Mouse (Mus musculus) splenic B cell, adult 2 months (primary cell): ENCODE results near the gene Art1.

ENCODE experiments used
- DNase-seq: peaks from one replicate; pipeline ENCODE4 v3.0.0-alpha.2; 2011; ENCODE audit warnings: low read depth, low spot score
- H3K27me3 ChIP-seq: 2 replicates; pipeline ENCODE4 v1.6.1; 2012; ENCODE audit warnings: mild to moderate bottlenecking, low read length, moderate library complexity, mixed read lengths; ENCODE audit not compliant: control insufficient read depth, poor library complexity, insufficient read depth, severe bottlenecking
- H3K36me3 ChIP-seq: 2 replicates; pipeline ENCODE4 v1.6.1; 2012; ENCODE audit warnings: mild to moderate bottlenecking, low read length, moderate library complexity, mixed read lengths; ENCODE audit not compliant: control insufficient read depth, poor library complexity, insufficient read depth, severe bottlenecking

Gene Art1

GRCm38 (mm10) chr7:102132395-102132794 is 30.9 kb downstream of the Art1 start:
- Histone ChIP-seq H3K27me3 (no peaks in the 10 kb centered on the region), H3K36me3 (peaks cover 18% of the 10 kb centered on the region)
- no peak for DNase-seq

GRCm38 (mm10) chr7:102137464-102137863 is 35.9 kb downstream of the Art1 start:
- DNase-seq: peak; percentile 63
- H3K27me3 ChIP-seq: no peaks in the 10 kb centered on the region
- peaks cover 14% of the 10 kb centered on the region for H3K36me3 ChIP-seq

- DNase-seq: no peak
- no peaks in the 10 kb centered on the region for H3K27me3 ChIP-seq
- peaks cover 14% of the 10 kb centered on the region for H3K36me3 ChIP-seq
Observed at GRCm38 (mm10) chr7:102137898-102138297, 36.4 kb downstream of the Art1 start.

GRCm38 (mm10) chr7:102153691-102154090 is 52.1 kb downstream of the Art1 start:
- DNase-seq: no peak
- Histone ChIP-seq H3K27me3 (no peaks in the 10 kb centered on the region), H3K36me3 (peaks cover 11% of the 10 kb centered on the region)
